Mouse (Mus musculus): ENCODE data around the gene Tbc1d2b.

GRCm38 (mm10) chr9:90195000-90195399, 75.6 kb downstream of the Tbc1d2b start:
- peak; percentile 68 for TF ChIP-seq CTCF (IDR thresholded peaks at IDR 0.05; ENCODE audit: low read depth, low read length)
- TF ChIP-seq POLR2A (IDR thresholded peaks at IDR 0.05; ENCODE audit: extremely low read depth, insufficient read depth, low read length) = no peak

Measured in liver, adult 2 months (tissue).